Mouse (Mus musculus): ENCODE measurements around the gene 9130230L23Rik. TPM values are rescaled to one million over a fixed set of nuclear protein-coding genes. Genes with fewer than 3 reads are reported as not detected.

Gene 9130230L23Rik
- total and polyA plus RNA-seq, 3 experiments: 0.22 TPM; not detected in 2

- TF ChIP-seq SIN3A (IDR thresholded peaks at IDR 0.05; ENCODE audit: low read length) (no peak), CTCF (IDR thresholded peaks at IDR 0.05 in 2 of 3, conservative IDR thresholded peaks at IDR 0.05 in 1 of 3; ENCODE audit: control insufficient read depth in 1 of 3, insufficient read depth in 1 of 3, low read depth in 2 of 3, low read length in 3 of 3, poor library complexity in 1 of 3, severe bottlenecking in 1 of 3) (no peak), POLR2AphosphoS5 (IDR thresholded peaks at IDR 0.05; ENCODE audit: borderline replicate concordance, low read depth, low read length) (no peak), GATA1 (IDR thresholded peaks at IDR 0.05; ENCODE audit: low read depth, low read length) (no peak), EP300 (IDR thresholded peaks at IDR 0.05; ENCODE audit: low read depth in 1 of 2, low read length in 2 of 2) (no peak), MAZ (IDR thresholded peaks at IDR 0.05; ENCODE audit: low read depth, low read length) (no peak), CHD1 (IDR thresholded peaks at IDR 0.05; ENCODE audit: low read depth, low read length) (no peak)
Observed at GRCm38 (mm10) chr5:66046356-66046755, 42.3 kb upstream of the 9130230L23Rik start.

GRCm38 (mm10) chr5:66043897-66044296 lies 39.8 kb upstream of the 9130230L23Rik start:
- Histone ChIP-seq H3K4me1 (ENCODE audit: control insufficient read depth in 1 of 2, insufficient read depth in 2 of 2, low read length in 2 of 2) (no peaks in the 10 kb centered on the region), H3K27ac (ENCODE audit: control insufficient read depth, low read depth, low read length) (no peak overlapping the region), H3K36me3 (ENCODE audit: control insufficient read depth in 1 of 2, insufficient read depth in 2 of 2, low read length in 2 of 2) (no peaks in the 10 kb centered on the region), H3K9ac (ENCODE audit: control insufficient read depth, low read depth, low read length, poor library complexity, severe bottlenecking) (no peak overlapping the region), H3K4me3 (ENCODE audit: control insufficient read depth in 1 of 2, insufficient read depth in 1 of 2, low read depth in 2 of 2, low read length in 2 of 2) (no peak overlapping the region), H3K79me2 (ENCODE audit: control insufficient read depth, insufficient read depth, low read length, poor library complexity) (no peaks in the 10 kb centered on the region), H3K27me3 (ENCODE audit: control insufficient read depth in 1 of 2, insufficient read depth in 2 of 2, low read length in 2 of 2) (peaks cover 0 to 2% of the 10 kb centered on the region in 2 experiments; a peak in 1 of 4 replicates), H3K9me3 (replicated peaks; ENCODE audit: insufficient read depth, low read length) (no peaks in the 10 kb centered on the region)
- TF ChIP-seq MYC (IDR thresholded peaks at IDR 0.05; ENCODE audit: low read depth, low read length) (no peak), ZMIZ1 (IDR thresholded peaks at IDR 0.05; ENCODE audit: low read depth, low read length) (no peak), MAX (IDR thresholded peaks at IDR 0.05; ENCODE audit: low read length) (no peak), POLR2AphosphoS2 (IDR thresholded peaks at IDR 0.05; ENCODE audit: low read length) (no peak), MAFK (IDR thresholded peaks at IDR 0.05; ENCODE audit: borderline replicate concordance, low read depth, low read length) (no peak), JUND (IDR thresholded peaks at IDR 0.05; ENCODE audit: low read depth, low read length) (no peak), ZKSCAN1 (IDR thresholded peaks at IDR 0.05; ENCODE audit: low read depth, low read length) (no peak), GABPA (IDR thresholded peaks at IDR 0.05; ENCODE audit: low read depth, low read length) (no peak), TAL1 (IDR thresholded peaks at IDR 0.05; ENCODE audit: low read length) (no peak), POLR2AphosphoS5 (IDR thresholded peaks at IDR 0.05; ENCODE audit: borderline replicate concordance, low read depth, low read length) (no peak), CHD2 (IDR thresholded peaks at IDR 0.05; ENCODE audit: low read length) (no peak), ZNF384 (IDR thresholded peaks at IDR 0.05; ENCODE audit: low read depth, low read length) (no peak), RCOR1 (IDR thresholded peaks at IDR 0.05; ENCODE audit: low read depth, low read length) (no peak), UBTF (IDR thresholded peaks at IDR 0.05; ENCODE audit: borderline replicate concordance, insufficient read depth, low read depth, low read length) (no peak), GATA1 (IDR thresholded peaks at IDR 0.05; ENCODE audit: low read depth, low read length) (no peak), CTCF (IDR thresholded peaks at IDR 0.05 in 2 of 3, conservative IDR thresholded peaks at IDR 0.05 in 1 of 3; ENCODE audit: control insufficient read depth in 1 of 3, insufficient read depth in 1 of 3, low read depth in 2 of 3, low read length in 3 of 3, poor library complexity in 1 of 3, severe bottlenecking in 1 of 3) (no peak), EP300 (IDR thresholded peaks at IDR 0.05; ENCODE audit: low read depth in 1 of 2, low read length in 2 of 2) (no peak), KAT2A (conservative IDR thresholded peaks at IDR 0.05; ENCODE audit: low read depth, low read length) (no peak)
- no peak for DNase-seq (ENCODE audit: low read depth, low spot score)

More at GRCm38 (mm10) chr5:66046356-66046755, 42.3 kb upstream of the 9130230L23Rik start:
- H3K9me3 ChIP-seq (replicated peaks; ENCODE audit: insufficient read depth, low read length): no peaks in the 10 kb centered on the region
- H3K36me3 ChIP-seq (ENCODE audit: control insufficient read depth in 1 of 2, insufficient read depth in 2 of 2, low read length in 2 of 2): no peaks in the 10 kb centered on the region
- H3K27me3 ChIP-seq (ENCODE audit: control insufficient read depth in 1 of 2, insufficient read depth in 2 of 2, low read length in 2 of 2): peaks cover 0 to 2% of the 10 kb centered on the region in 2 experiments; a peak in 1 of 4 replicates
- no peak overlapping the region for H3K9ac ChIP-seq (ENCODE audit: control insufficient read depth, low read depth, low read length, poor library complexity, severe bottlenecking)
- no peaks in the 10 kb centered on the region for H3K79me2 ChIP-seq (ENCODE audit: control insufficient read depth, insufficient read depth, low read length, poor library complexity)
- DNase-seq (ENCODE audit: low read depth, low spot score): no peak
- H3K27ac ChIP-seq (ENCODE audit: control insufficient read depth, low read depth, low read length): no peak overlapping the region
- H3K4me1 ChIP-seq (ENCODE audit: control insufficient read depth in 1 of 2, insufficient read depth in 2 of 2, low read length in 2 of 2): no peaks in the 10 kb centered on the region
- no peak overlapping the region for H3K4me3 ChIP-seq (ENCODE audit: control insufficient read depth in 1 of 2, insufficient read depth in 1 of 2, low read depth in 2 of 2, low read length in 2 of 2)

Measured in MEL (cell line).